ENCODE assay signal across 19 mouse cellular contexts in the genomic region with DNA sequence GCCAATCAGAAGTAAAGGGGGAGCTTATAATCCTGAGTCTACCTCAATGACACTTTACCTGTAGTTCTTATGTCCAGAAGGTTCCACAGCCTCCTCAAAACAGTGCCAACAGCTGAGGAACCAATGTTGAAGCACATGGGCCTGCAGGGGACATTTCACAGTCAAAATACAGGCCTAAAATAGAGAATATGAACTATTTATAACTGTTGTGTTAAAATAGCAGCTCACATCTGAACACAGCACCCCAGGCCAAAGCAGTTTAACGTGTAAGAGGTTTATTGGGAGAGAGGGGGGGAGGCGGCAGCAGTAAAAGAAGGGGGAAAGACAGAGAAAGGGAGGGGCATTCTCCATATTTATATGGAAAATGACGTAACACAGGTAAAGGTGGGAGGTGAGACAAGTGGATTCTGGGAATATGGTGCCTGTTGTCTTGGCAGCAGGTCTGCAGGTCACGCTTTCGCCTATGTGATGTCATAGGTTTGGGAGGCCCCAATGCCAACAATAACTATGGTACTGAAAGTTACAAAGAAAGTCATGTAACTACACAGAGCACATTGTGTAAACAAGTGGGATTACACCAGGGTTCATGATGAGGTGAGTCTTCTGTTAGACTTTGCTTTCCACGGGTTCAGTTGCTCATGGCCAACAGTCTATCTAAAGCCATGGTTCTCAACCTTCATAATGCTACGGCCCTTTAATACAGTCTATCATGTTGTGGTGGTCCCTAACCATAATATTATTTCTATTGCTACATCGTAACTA.
"Had no signal": no experiment of that assay in that cellular context is flagged by ENCODE, and none has a peak within 500 bp of the region (broad histone marks: within the 10 kb centered on the region; RNA-seq: fewer than 3 reads in every experiment).

No protein-coding gene starts in this region.

- DNase-seq: kidney, adult 18-20 months; kidney, adult 9 months; kidney, postnatal 14 days; kidney, postnatal 4 days; left cerebral cortex, postnatal 4 days; lung, adult 18-20 months; lung, postnatal 10 days; lung, postnatal 36 days; thymus, adult 18-20 months; thymus, postnatal 36 days had no signal

- ATAC-seq: midbrain, embryonic 13.5 days; midbrain, embryonic 16.5 days had no signal

- H3K4me1 ChIP-seq: limb, embryonic 12.5 days; lung, embryonic 15.5 days had no signal

- H3K36me3 ChIP-seq: limb, embryonic 12.5 days; limb, embryonic 15.5 days; lung, embryonic 15.5 days; midbrain, embryonic 10.5 days; midbrain, embryonic 13.5 days; neural tube, embryonic 13.5 days had no signal

- H3K4me3 ChIP-seq: limb, embryonic 12.5 days; limb, embryonic 15.5 days; lung, embryonic 15.5 days; megakaryocyte, embryonic 14.5 days; midbrain, embryonic 10.5 days; midbrain, embryonic 13.5 days; myocyte; neural tube, embryonic 13.5 days had no signal

- H3K4me2 ChIP-seq: limb, embryonic 12.5 days; limb, embryonic 15.5 days; lung, embryonic 15.5 days; midbrain, embryonic 13.5 days; neural tube, embryonic 13.5 days had no signal

- H3K9me3 ChIP-seq: limb, embryonic 12.5 days; limb, embryonic 15.5 days; lung, embryonic 15.5 days; megakaryocyte, embryonic 14.5 days; midbrain, embryonic 10.5 days; midbrain, embryonic 13.5 days; neural tube, embryonic 13.5 days had no signal

- H3K27ac ChIP-seq: limb, embryonic 12.5 days; limb, embryonic 15.5 days; lung, embryonic 15.5 days; midbrain, embryonic 10.5 days; midbrain, embryonic 13.5 days; neural tube, embryonic 13.5 days had no signal

- H3K9ac ChIP-seq: limb, embryonic 12.5 days; limb, embryonic 15.5 days; lung, embryonic 15.5 days; midbrain, embryonic 13.5 days; neural tube, embryonic 13.5 days had no signal

- H3K27me3 ChIP-seq: limb, embryonic 12.5 days; limb, embryonic 15.5 days; lung, embryonic 15.5 days; megakaryocyte, embryonic 14.5 days; midbrain, embryonic 13.5 days; neural tube, embryonic 13.5 days had no signal
